In the genomic region with DNA sequence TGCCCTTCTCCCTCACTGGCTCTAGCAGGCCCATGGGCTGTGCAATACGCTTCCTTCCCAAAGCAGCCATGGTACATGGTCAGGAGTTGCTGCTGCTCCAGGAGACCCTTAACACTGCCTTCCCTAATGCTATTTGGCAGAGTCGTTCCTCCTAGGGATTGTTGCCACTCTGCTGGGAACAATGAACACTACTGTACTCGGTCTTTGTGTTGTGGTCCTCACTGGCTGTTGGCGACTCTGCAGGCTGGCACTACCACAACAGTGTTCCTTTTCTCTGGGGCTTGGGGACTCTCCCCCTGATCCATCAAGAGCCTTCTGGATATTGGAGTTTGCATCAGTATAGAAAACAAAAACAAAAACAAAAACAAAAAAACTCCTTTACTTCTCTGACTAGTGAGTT, we compare ENCODE assay signal across 16 mouse cellular contexts.
"Had no signal": no experiment of that assay in that cellular context is flagged by ENCODE, and none has a peak within 500 bp of the region (broad histone marks: within the 10 kb centered on the region; RNA-seq: fewer than 3 reads in every experiment).

No protein-coding gene starts in this region.

- H3K36me3 ChIP-seq: intestine, embryonic 15.5 days; limb, embryonic 15.5 days; liver, embryonic 12.5 days; midbrain, embryonic 15.5 days; neural tube, embryonic 13.5 days had no signal

- H3K9ac ChIP-seq: intestine, embryonic 15.5 days; limb, embryonic 15.5 days; liver, embryonic 12.5 days; lung, embryonic 14.5 days; midbrain, embryonic 15.5 days; neural tube, embryonic 13.5 days had no signal

- DNase-seq: kidney, adult 18-20 months; kidney, postnatal 10 days; lung, embryonic 14.5 days; lung, postnatal 10 days; lung, postnatal 4 days; right cerebral cortex, adult 18-20 months; right cerebral cortex, postnatal 25 days; thymus, adult 18-20 months; thymus, postnatal 14 days had no signal

- ATAC-seq: intestine, embryonic 15.5 days; liver, embryonic 12.5 days; midbrain, embryonic 15.5 days had no signal

- H3K4me1 ChIP-seq: liver, embryonic 12.5 days; neural tube, embryonic 13.5 days had no signal

- H3K27ac ChIP-seq: intestine, embryonic 15.5 days; limb, embryonic 15.5 days; liver, embryonic 12.5 days; midbrain, embryonic 15.5 days; neural tube, embryonic 13.5 days; stomach, postnatal 0 days had no signal

- H3K4me3 ChIP-seq: intestine, embryonic 15.5 days; limb, embryonic 15.5 days; liver, embryonic 12.5 days; midbrain, embryonic 15.5 days; neural tube, embryonic 13.5 days had no signal

- H3K4me2 ChIP-seq: intestine, embryonic 15.5 days; limb, embryonic 15.5 days; liver, embryonic 12.5 days; lung, embryonic 14.5 days; midbrain, embryonic 11.5 days; midbrain, embryonic 15.5 days; neural tube, embryonic 13.5 days had no signal

- H3K9me3 ChIP-seq: intestine, embryonic 15.5 days; limb, embryonic 15.5 days; liver, embryonic 12.5 days; midbrain, embryonic 15.5 days; neural tube, embryonic 13.5 days had no signal

- H3K27me3 ChIP-seq: intestine, embryonic 15.5 days; limb, embryonic 15.5 days; midbrain, embryonic 15.5 days; neural tube, embryonic 13.5 days had no signal
